Mouse (Mus musculus) heart, adult 18-20 months (tissue): ENCODE measurements around the gene A930009A15Rik. TPM values are rescaled to one million over a fixed set of nuclear protein-coding genes. Genes with fewer than 3 reads are reported as not detected.

Source experiments
- total RNA-seq, 2 experiments: library from RNA; stranded (reverse); gene quantifications; 2 replicates each; pipeline ENCODE4 v1.2.3; 2021

The A930009A15Rik gene
- total RNA-seq, 2 experiments from 2014 or later: not detected

Other genes with a start within 250 kb of the A930009A15Rik start
- 10 to 100 TPM; 11.2 to 16.9 TPM for gene Tmem19, start 207.5 kb upstream of the A930009A15Rik start, total RNA-seq
- gene Thap2, start 185.5 kb upstream of the A930009A15Rik start, total RNA-seq: 1 to 10 TPM; 8.7 to 9.3 TPM
- 10 to 100 TPM; 10.7 to 12.8 TPM for gene Zfc3h1, start 185.0 kb upstream of the A930009A15Rik start, total RNA-seq
- under 1 TPM; 0.08 to 0.20 TPM for gene Lgr5, start 17.8 kb downstream of the A930009A15Rik start, total RNA-seq
- 1 to 10 TPM; 1.4 to 2.0 TPM for gene Tspan8, start 246.8 kb downstream of the A930009A15Rik start, total RNA-seq